Mouse (Mus musculus): ENCODE data around the gene St3gal3. TPM values are rescaled to one million over a fixed set of nuclear protein-coding genes. Genes with fewer than 3 reads are reported as not detected.

The St3gal3 gene
- polyA plus RNA-seq, 1 experiment from 2014 or later: 5.1 TPM

DNA sequence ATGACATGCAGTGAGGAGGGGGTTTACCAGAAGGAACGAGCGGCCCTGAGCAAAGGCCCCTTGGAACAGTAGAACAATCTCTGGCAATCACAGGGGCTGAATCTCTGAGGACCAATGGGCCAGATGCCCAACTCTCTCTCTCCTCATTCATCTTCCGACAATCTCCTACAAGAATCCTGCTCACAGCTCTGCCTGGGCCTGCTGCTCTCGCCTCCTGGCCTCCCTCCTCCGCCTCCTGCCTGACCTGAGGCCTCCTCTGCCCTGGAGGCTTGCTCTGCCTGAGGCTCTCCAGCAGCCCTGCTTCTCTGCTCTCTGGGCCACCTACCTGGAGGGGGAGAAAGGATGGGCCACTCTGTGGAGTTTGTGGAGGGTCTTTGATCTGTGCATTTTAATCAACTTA is 97.3 kb downstream of the St3gal3 start:
- Histone ChIP-seq H3K4me2 (ENCODE audit: low read depth, low read length) (no peak overlapping the region), H3K36me3 (replicated peaks; ENCODE audit: insufficient read depth, low read length) (no peaks in the 10 kb centered on the region), H3K4me3 (ENCODE audit: low read depth, low read length) (no peak overlapping the region), H3K27me3 (ENCODE audit: insufficient read depth, low read length) (no peaks in the 10 kb centered on the region), H3K9me3 (ENCODE audit: low read length) (no peaks in the 10 kb centered on the region), H3K9ac (replicated peaks) (no peak overlapping the region), H3K27ac (ENCODE audit: low read depth) (no peak overlapping the region), H3K4me1 (ENCODE audit: insufficient read depth) (no peaks in the 10 kb centered on the region)
- WGBS (ENCODE audit: insufficient replicate concordance): 81% methylated on average over 5 of the region's 5 CpGs
- ATAC-seq: no peak
- DNase-seq: no peak
- TF ChIP-seq EP300 (IDR thresholded peaks at IDR 0.05; ENCODE audit: low read depth) (no peak), CTCF (IDR thresholded peaks at IDR 0.05; ENCODE audit: low read depth) (no peak)

DNA sequence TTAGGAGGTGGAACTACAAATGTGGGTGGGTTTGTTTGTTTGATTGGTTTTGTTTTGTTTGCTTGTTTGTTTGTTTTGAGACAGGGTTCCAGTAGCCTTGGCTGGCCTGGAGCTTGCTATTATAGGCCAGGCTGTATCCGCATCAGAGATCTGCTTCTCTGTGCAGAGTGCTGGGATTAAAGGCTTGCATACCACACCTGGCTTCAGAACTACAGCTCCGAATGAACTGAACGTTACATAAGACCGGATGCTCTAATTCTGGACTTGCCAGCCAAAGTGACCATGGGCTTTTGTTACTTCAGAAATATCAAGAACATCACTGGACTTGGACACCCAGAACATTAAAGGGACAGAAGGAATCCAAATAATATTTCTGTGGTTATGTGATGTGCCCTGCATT is 98.2 kb downstream of the St3gal3 start:
- WGBS (ENCODE audit: insufficient replicate concordance): 87% methylated on average over 4 of the region's 4 CpGs
- no peak for ATAC-seq
- no peaks in the 10 kb centered on the region for H3K27me3 ChIP-seq (ENCODE audit: insufficient read depth, low read length)
- DNase-seq: no peak
- no peaks in the 10 kb centered on the region for H3K36me3 ChIP-seq (replicated peaks; ENCODE audit: insufficient read depth, low read length)
- H3K9me3 ChIP-seq (ENCODE audit: low read length): no peaks in the 10 kb centered on the region
- no peak overlapping the region for H3K9ac ChIP-seq (replicated peaks)
- no peaks in the 10 kb centered on the region for H3K4me1 ChIP-seq (ENCODE audit: insufficient read depth)
- H3K4me2 ChIP-seq (ENCODE audit: low read depth, low read length): no peak overlapping the region
- no peak overlapping the region for H3K27ac ChIP-seq (ENCODE audit: low read depth)
- H3K4me3 ChIP-seq (ENCODE audit: low read depth, low read length): no peak overlapping the region
- TF ChIP-seq CTCF (IDR thresholded peaks at IDR 0.05; ENCODE audit: low read depth) (no peak), EP300 (IDR thresholded peaks at IDR 0.05; ENCODE audit: low read depth) (no peak)

- Histone ChIP-seq H3K27me3 (ENCODE audit: insufficient read depth, low read length) (no peaks in the 10 kb centered on the region), H3K4me1 (ENCODE audit: insufficient read depth) (no peaks in the 10 kb centered on the region), H3K36me3 (replicated peaks; ENCODE audit: insufficient read depth, low read length) (no peaks in the 10 kb centered on the region), H3K4me2 (ENCODE audit: low read depth, low read length) (no peak overlapping the region), H3K9ac (replicated peaks) (no peak overlapping the region), H3K4me3 (ENCODE audit: low read depth, low read length) (no peak overlapping the region), H3K9me3 (ENCODE audit: low read length) (no peaks in the 10 kb centered on the region), H3K27ac (ENCODE audit: low read depth) (no peak overlapping the region)
- 83% methylated on average over 2 of the region's 2 CpGs for WGBS (ENCODE audit: insufficient replicate concordance)
- ATAC-seq: no peak
- no peak for DNase-seq
- TF ChIP-seq EP300 (IDR thresholded peaks at IDR 0.05; ENCODE audit: low read depth) (no peak), CTCF (IDR thresholded peaks at IDR 0.05; ENCODE audit: low read depth) (peak; percentile 46)
These were observed 99.6 kb downstream of the St3gal3 start for GRCm38 (mm10) chr4:118035090-118035489.

DNA sequence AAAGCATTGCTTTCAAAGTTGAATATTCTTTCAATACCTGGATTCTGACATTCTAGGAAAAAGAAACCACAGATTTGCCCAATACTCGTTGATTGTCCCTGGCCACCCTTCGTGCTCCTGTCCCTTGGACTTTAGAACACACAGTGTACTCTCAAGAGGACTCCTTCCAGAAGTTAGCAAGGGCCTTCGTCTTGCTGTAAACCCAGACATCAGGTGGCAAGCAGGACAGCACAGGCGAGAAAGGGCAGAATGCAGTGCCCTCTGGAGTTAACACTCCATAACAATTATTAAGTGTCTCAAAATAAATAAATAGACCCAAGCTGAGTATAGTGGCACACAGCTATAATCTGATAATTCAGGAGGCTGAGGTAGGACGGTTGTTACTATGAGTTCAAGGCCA is 101.7 kb downstream of the St3gal3 start:
- no peak overlapping the region for H3K4me2 ChIP-seq (ENCODE audit: low read depth, low read length)
- H3K27me3 ChIP-seq (ENCODE audit: insufficient read depth, low read length): no peaks in the 10 kb centered on the region
- no peak overlapping the region for H3K27ac ChIP-seq (ENCODE audit: low read depth)
- H3K9ac ChIP-seq (replicated peaks): no peak overlapping the region
- H3K36me3 ChIP-seq (replicated peaks; ENCODE audit: insufficient read depth, low read length): no peaks in the 10 kb centered on the region
- TF ChIP-seq CTCF (IDR thresholded peaks at IDR 0.05; ENCODE audit: low read depth) (no peak), EP300 (IDR thresholded peaks at IDR 0.05; ENCODE audit: low read depth) (no peak)
- H3K4me1 ChIP-seq (ENCODE audit: insufficient read depth): no peaks in the 10 kb centered on the region
- DNase-seq (no peak), ATAC-seq (no peak)
- no peaks in the 10 kb centered on the region for H3K9me3 ChIP-seq (ENCODE audit: low read length)
- WGBS (ENCODE audit: insufficient replicate concordance): 75% methylated on average over 5 of the region's 5 CpGs
- no peak overlapping the region for H3K4me3 ChIP-seq (ENCODE audit: low read depth, low read length)

- WGBS (ENCODE audit: insufficient replicate concordance): 77% methylated on average over 7 of the region's 7 CpGs
- no peak for TF ChIP-seq EP300 (IDR thresholded peaks at IDR 0.05; ENCODE audit: low read depth)
- TF ChIP-seq CTCF (IDR thresholded peaks at IDR 0.05; ENCODE audit: low read depth): no peak
- H3K27ac ChIP-seq (ENCODE audit: low read depth): no peak overlapping the region
- no peak overlapping the region for H3K4me2 ChIP-seq (ENCODE audit: low read depth, low read length)
- DNase-seq (no peak), ATAC-seq (no peak)
- no peak overlapping the region for H3K4me3 ChIP-seq (ENCODE audit: low read depth, low read length)
- H3K9ac ChIP-seq (replicated peaks): no peak overlapping the region
- no peaks in the 10 kb centered on the region for H3K27me3 ChIP-seq (ENCODE audit: insufficient read depth, low read length)
- H3K9me3 ChIP-seq (ENCODE audit: low read length): no peaks in the 10 kb centered on the region
- no peaks in the 10 kb centered on the region for H3K36me3 ChIP-seq (replicated peaks; ENCODE audit: insufficient read depth, low read length)
- no peaks in the 10 kb centered on the region for H3K4me1 ChIP-seq (ENCODE audit: insufficient read depth)
These were observed 102.9 kb downstream of the St3gal3 start for GRCm38 (mm10) chr4:118031776-118032170.

DNA sequence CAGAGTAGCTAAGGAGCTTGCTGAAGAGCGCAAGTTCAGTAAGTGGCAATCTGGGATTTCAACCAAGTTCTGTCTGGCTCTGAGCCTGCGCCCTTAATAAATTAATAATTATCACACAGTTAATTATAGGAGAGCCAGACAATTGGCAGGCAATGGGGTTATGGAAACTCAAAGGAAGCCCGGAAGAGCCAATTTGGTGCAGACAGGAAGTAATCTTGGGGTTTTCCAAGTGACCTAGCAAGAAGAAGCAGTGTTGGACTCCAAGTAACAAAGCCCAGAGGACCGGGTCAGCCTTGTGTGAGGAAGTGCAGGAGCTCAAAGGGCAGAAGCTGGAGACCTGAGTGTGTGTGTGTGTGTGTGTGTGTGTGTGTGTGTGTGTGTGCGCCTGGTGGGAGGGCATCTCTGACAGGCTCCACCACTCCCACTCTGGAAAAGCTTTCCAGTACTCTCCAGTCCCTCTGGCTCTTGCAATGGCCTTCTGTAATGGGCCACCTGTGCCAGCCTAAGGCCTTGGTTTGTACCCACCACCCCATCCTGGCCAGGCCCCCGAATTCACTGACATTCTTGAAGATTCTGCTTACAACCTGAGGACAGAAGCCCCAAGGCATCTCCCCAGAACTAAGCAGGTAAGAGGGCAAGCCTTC is 103.5 kb downstream of the St3gal3 start:
- ATAC-seq: 0 out of 2 replicates have a peak, but pooled peaks have one; percentile 21
- Histone ChIP-seq H3K4me1 (ENCODE audit: insufficient read depth) (no peaks in the 10 kb centered on the region), H3K27me3 (ENCODE audit: insufficient read depth, low read length) (no peaks in the 10 kb centered on the region), H3K4me3 (ENCODE audit: low read depth, low read length) (no peak overlapping the region), H3K9me3 (ENCODE audit: low read length) (no peaks in the 10 kb centered on the region), H3K4me2 (ENCODE audit: low read depth, low read length) (no peak overlapping the region), H3K9ac (replicated peaks) (no peak overlapping the region), H3K27ac (ENCODE audit: low read depth) (no peak overlapping the region), H3K36me3 (replicated peaks; ENCODE audit: insufficient read depth, low read length) (no peaks in the 10 kb centered on the region; the same call in 1 of the 2 replicates)
- TF ChIP-seq CTCF (IDR thresholded peaks at IDR 0.05; ENCODE audit: low read depth) (no peak), EP300 (IDR thresholded peaks at IDR 0.05; ENCODE audit: low read depth) (no peak)
- no peak for DNase-seq
- 66% methylated on average over 6 of the region's 6 CpGs for WGBS (ENCODE audit: insufficient replicate concordance)
